Mouse (Mus musculus): ENCODE measurements around the gene Crygn.

DNA sequence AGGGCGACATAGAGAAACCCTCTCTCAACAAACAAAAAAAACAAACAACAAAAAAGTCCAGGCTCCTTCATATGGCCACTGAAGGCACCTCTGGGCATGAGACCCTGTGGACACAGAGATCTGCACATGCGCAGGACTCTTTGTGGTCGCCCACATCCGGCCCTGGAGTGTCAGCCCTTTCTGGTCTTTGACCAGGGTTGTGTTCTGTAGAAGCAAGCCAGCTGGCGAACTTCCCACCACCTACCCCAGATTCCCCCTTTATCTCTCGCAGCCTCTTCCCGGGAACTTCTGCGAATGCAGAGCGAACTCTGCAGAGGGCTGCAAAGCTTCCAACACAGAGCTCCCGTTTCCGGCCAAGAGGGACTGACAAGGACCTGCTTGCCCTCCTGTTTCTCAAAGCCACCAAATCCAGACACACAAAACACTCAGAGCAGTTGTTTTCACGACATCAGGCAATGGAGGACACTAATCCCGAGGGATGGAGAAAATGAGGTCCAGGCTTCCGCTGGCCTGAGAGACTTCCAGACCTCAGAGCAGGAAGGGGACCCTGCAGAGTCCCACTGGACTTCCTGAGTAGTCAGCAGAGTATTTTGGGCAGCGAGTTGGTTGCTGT lies 18.6 kb downstream of the Crygn start:
- TF ChIP-seq CTCF (IDR thresholded peaks at IDR 0.05; ENCODE audit: borderline replicate concordance, extremely low read depth, insufficient read depth, insufficient read length) (no peak), POLR2A (IDR thresholded peaks at IDR 0.05; ENCODE audit: borderline replicate concordance, extremely low read depth, insufficient read depth, insufficient read length, poor library complexity, severe bottlenecking) (no peak)
